Mouse (Mus musculus): ENCODE data around the gene Dapl1.

The Dapl1 gene

DNA sequence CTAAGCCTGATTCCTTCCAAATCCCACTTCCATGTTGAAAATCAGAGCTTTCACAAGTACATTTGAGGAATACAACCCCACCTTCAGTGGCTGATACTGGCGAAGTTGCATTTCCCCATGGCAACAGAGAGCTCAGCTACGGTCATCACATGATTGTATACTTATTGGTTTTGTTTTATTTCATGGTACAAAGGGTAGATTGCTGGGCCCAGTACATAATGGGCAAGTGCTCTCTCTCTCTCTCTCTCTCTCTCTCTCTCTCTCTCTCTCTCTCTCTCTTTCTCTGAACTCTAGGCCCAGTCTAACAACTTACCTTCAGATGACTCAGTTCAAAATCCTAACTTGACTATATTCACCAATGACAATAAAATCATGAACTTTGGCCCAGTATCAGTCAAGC lies 52.5 kb downstream of the Dapl1 start:
- DNase-seq (ENCODE audit: low spot score in 2 of 2): no peak

GRCm38 (mm10) chr2:59538031-59538430 lies 53.6 kb downstream of the Dapl1 start:
- no peak for DNase-seq (ENCODE audit: low spot score in 2 of 2)

DNA sequence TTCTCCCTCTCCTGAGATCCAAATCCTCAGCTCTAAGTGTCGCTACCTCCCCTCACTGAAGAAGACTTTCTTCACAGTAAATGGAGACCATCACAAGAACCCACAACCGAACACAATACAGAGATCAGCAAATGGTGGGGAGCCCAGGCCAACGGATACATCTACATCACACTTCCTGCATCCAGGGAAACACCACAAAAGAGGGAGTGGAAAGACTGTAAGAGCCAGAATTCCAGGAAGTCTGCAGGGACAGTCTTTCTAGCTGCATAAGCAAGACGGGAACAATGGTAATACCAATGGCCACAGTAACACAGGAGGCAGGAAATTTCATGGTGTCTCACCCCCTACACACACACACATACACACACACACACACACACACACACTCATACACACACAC lies 55.3 kb downstream of the Dapl1 start:
- no peak for DNase-seq (ENCODE audit: low spot score in 2 of 2)

DNA sequence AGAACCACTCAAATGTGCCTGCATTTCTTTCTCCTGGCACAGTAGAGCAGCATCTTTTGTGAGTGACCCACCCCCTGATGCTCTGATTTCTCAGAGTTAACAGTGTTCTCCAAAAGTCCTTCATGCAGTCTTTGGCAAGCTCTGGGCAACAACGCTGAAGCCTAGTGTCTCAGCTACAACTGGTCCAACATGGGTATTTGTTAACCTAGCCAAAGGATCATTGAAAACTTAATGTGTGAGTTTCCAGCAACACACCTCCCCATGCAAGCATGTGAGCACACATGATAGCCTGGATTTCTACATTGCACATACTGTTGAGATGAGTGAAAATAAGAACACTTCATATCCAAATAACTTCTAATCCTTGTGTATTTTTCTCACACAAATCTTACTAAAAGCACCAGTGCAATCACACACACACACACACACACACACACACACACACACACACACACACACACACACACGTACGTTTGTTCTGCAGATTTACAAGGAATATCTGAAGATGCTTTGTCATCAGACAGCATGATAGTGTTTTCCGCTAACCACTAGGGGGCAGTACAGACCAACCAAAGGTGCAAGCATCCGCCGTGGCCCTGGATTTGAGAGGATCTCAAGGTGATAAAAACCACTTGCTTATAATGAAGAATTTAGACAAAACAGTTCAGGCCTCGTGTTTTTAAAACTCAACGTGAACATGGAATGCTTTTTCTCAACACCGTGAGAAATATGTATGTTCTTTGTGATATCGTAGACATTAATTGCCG lies 56.9 kb downstream of the Dapl1 start:
- DNase-seq (ENCODE audit: low spot score in 2 of 2): peak; percentile 54 to 57

GRCm38 (mm10) chr2:59543543-59544065 lies 59.2 kb downstream of the Dapl1 start:
- no peak for DNase-seq (ENCODE audit: low spot score in 2 of 2)

- no peak for DNase-seq (ENCODE audit: low spot score in 2 of 2)
These were observed 59.9 kb downstream of the Dapl1 start for GRCm38 (mm10) chr2:59544237-59544909.

DNA sequence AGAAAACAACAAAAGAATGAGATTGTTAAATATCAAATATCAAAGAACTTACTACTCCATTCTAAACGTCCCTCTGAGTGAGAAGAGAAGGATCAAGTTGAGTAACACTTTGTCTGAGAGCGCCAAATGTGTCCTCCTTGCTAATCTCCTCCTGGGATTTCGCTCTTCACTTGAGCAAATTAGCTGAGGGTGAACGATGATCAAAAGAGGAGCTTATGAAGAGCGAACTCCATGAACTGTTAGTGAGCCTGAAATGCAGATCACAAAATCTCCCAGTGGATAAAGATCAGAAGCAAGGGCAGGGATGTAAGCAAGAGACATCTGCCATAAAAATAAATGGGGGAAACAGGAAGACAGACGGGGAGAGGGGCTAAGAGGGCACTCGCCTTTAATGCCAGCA lies 60.5 kb downstream of the Dapl1 start:
- no peak for DNase-seq (ENCODE audit: low spot score in 2 of 2)

- DNase-seq (ENCODE audit: low spot score in 2 of 2): no peak
These were observed 63.1 kb downstream of the Dapl1 start for GRCm38 (mm10) chr2:59547369-59548099.

GRCm38 (mm10) chr2:59552784-59553183 lies 68.3 kb downstream of the Dapl1 start:
- DNase-seq (ENCODE audit: low spot score in 2 of 2): no peak

- no peak for DNase-seq (ENCODE audit: low spot score in 2 of 2)
These were observed 70.0 kb downstream of the Dapl1 start for GRCm38 (mm10) chr2:59554373-59554940.

Data from urinary bladder, adult 18-20 months (tissue).